Mouse (Mus musculus): Measurements from ENCODE around the gene Rnf111. TPM values are rescaled to one million over a fixed set of nuclear protein-coding genes. Genes with fewer than 3 reads are reported as not detected.

Rnf111 gene
- total RNA-seq, 2 experiments from 2014 or later: 23.0 to 42.8 TPM

Other genes with a start within 250 kb of the Rnf111 start
- gene Ccnb2, start 82.2 kb downstream of the Rnf111 start, total RNA-seq (2014; fragmentation: Nextera tagmentation): 63.0 and 75.8 TPM in 2 replicates
- 78.5 and 83.1 TPM in 2 replicates for gene Ccnb2, start 82.2 kb downstream of the Rnf111 start, total RNA-seq (2017)
- gene Sltm, start 39.0 kb upstream of the Rnf111 start, total RNA-seq (2014; fragmentation: Nextera tagmentation): 74.8 and 99.4 TPM in 2 replicates
- 75.7 and 92.9 TPM in 2 replicates for gene Sltm, start 39.0 kb upstream of the Rnf111 start, total RNA-seq (2017)
- not detected in 2 replicates for gene Gm10642, start 152.5 kb upstream of the Rnf111 start, total RNA-seq (2014; fragmentation: Nextera tagmentation)
- 0.26 TPM in 1 of 2 replicates, not detected in the other for gene Gm10642, start 152.5 kb upstream of the Rnf111 start, total RNA-seq (2017)
- 11.8 and 12.5 TPM in 2 replicates for gene Mindy2, start 153.4 kb upstream of the Rnf111 start, total RNA-seq (2014; fragmentation: Nextera tagmentation)
- gene Mindy2, start 153.4 kb upstream of the Rnf111 start, total RNA-seq (2017): 9.0 and 10.1 TPM in 2 replicates
- gene Adam10, start 175.3 kb upstream of the Rnf111 start, total RNA-seq (2014; fragmentation: Nextera tagmentation): 61.0 and 70.7 TPM in 2 replicates
- gene Adam10, start 175.3 kb upstream of the Rnf111 start, total RNA-seq (2017): 46.5 and 47.8 TPM in 2 replicates

Data from granulocyte monocyte progenitor cell, adult 5-6 weeks (primary cell).